Mouse (Mus musculus): ENCODE data around the gene Hist1h2bm. TPM values are rescaled to one million over a fixed set of nuclear protein-coding genes. Genes with fewer than 3 reads are reported as not detected.
"Not testable (repeated sequence)": the region's sequence is repeated elsewhere in the genome, so short reads cannot be mapped to it uniquely, and the experiment has no call there.

Hist1h2bm gene
- not detected for polyA plus RNA-seq (2021)

DNA sequence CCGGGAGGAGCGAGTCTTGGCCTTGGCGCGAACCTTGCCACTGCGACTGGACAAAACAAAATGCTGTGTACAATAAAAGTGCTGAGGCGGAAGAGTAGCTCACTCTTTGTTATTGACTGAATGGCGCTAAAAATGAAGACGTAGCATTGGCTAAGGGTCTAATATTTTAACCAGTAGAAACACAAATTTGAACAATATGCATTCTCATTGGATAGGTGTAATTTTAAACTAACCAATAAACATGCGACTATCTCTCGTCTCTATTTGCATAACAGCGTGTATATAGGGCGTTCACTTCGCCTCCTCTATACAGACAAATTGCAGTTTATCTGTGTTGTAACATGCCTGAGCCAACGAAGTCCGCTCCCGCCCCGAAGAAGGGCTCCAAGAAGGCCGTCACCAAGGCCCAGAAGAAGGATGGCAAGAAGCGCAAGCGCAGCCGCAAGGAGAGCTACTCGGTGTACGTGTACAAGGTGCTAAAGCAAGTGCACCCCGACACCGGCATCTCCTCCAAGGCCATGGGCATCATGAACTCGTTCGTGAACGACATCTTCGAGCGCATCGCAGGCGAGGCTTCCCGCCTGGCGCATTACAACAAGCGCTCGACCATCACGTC lies at the start of gene Hist1h2bm:
Gene Hist1h2bm, plus strand, starts transcription at position 288 of the 616 bp plus-strand sequence.
- DNase-seq (ENCODE audit: low read depth, low spot score), result peak; percentile 89
- POLR2A ChIA-PET, H3K27me3 ChIP-seq: not testable (repeated sequence)
- in situ Hi-C loops (cut with MboI; ENCODE audit: low pct_unique_long_range_greater_than_20kb), result loop anchor here (10.0 kb wide), 1 partner anchor 537 kb away; no protein-coding TSS in a partner anchor
- ATAC-seq, result peak; percentile 94
- CTCF ChIA-PET, result interaction anchor here (1.2 to 1.7 kb wide), 3 partner anchors 11 to 16 kb away, joined by 4 read pairs; no protein-coding TSS in a partner anchor

DNA sequence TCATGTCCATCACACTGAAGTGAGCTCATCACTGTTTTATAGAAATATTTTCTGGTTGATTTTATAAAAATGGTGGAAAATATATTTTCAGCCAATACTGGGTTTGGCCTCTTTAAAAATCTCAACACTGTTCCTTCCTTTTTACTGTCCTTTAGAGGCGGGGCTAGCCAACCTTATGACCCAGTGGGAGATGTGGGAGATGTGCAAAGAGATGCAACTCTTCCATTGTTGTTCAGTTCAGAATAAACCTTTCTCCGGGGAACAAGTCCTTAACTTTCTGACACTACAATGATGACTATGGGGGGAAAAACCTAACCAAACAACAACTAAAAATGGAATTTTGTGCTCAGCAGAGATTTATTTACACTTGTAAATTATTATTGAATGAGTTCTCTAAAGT lies 44.5 kb upstream of the Hist1h2bm start, which contains the start of gene Olfr1360:
Gene Olfr1360, minus strand, starts transcription at position 101 of the 400 bp plus-strand sequence.
- in situ Hi-C loops (cut with MboI; ENCODE audit: low pct_unique_long_range_greater_than_20kb), result no loop called here
- no peak for ATAC-seq
- no peak for DNase-seq (ENCODE audit: low read depth, low spot score)
- CTCF ChIA-PET, result no interaction called here
- POLR2A ChIA-PET, result no interaction called here
- H3K27me3 ChIP-seq, result peaks cover 20% of the 10 kb centered on the region
- TF ChIP-seq CTCF (IDR thresholded peaks at IDR 0.05), result no peak

DNA sequence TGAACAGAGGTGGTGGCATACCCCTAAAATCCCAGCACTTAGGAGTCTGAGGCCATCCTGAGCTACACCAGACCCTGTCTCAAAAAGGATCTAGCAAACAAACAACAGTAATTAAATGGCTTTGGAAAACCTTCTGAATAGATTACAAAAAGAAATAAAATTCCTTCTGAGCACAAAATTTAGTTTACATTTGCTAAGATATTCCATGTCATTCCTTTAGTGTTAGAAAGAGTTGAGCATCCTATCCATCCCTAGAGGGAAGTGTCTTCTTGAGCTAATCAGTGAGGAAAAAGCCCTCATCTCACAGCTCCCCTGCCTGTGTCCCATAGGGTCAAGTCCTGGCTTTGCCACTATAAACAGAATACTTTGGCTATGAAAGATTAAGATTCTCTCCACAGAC lies 24.0 kb upstream of the Hist1h2bm start, which contains the start of gene Olfr1359:
Gene Olfr1359, plus strand, starts transcription at position 301 of the 400 bp plus-strand sequence.
- no peak for DNase-seq (ENCODE audit: low read depth, low spot score)
- ChIA-PET POLR2A (no interaction called here), CTCF (interaction anchor here (1.4 kb wide), 1 partner anchor 10 kb away, joined by 4 read pairs; no protein-coding TSS in a partner anchor)
- H3K27me3 ChIP-seq, result peaks cover 9% of the 10 kb centered on the region
- in situ Hi-C loops (cut with MboI; ENCODE audit: low pct_unique_long_range_greater_than_20kb), result no loop called here
- no peak for ATAC-seq
- TF ChIP-seq CTCF (IDR thresholded peaks at IDR 0.05), result no peak

DNA sequence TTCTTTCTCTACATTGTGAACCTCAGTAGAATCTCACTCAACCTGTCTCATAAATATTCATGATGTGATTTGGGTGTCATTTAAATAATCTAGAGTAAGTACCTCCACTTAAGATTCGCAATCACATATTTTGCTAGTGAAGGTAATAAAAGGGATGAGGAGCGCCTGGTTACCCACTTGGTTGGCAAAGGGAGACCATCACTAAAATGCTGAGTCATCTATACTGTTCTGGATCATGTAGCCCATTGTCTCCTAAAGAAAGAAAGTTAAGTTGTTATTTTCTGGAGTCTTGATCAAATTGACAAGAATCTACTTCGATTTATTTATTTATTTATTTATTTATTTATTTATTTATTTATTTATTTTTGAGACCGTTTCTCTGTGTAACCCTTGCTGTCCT lies 15.2 kb upstream of the Hist1h2bm start:
- CTCF ChIA-PET, result no interaction called here
- POLR2A ChIA-PET, result no interaction called here

DNA sequence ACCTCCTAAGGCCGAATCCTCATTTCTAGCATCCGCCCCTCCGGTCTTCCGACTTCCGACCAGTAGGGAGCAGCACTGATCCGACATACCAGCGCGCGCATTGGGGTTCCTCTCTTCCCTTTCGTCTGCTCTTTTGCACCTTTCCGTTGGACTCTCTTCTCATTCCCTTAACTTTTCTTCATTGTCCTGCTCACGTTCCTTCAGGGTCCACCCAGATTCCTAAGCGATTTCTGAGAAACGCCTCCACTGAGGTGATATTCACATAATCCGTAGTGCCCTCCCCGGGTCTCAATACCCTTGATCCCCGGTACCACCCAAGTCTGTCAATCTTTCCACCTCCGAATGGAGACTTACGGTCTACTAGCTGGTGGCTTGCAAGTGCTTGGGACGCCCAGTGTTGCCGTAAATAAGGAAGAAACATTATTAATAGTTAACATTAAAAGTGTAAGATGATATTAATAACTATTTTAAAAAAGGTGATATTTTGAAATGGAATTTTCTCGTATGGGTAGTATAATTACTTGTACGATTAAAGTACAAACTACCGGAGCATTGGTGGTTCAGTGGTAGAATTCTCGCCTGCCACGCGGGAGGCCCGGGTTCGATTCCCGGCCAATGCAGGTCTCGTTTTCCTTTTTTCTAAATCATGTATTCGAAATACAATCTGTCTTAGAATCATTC lies 11.7 kb upstream of the Hist1h2bm start:
- ChIA-PET POLR2A (no interaction called here), CTCF (interaction anchor here (1.0 kb wide), 1 partner anchor 15 kb away, joined by 3 read pairs; no protein-coding TSS in a partner anchor)
- peaks cover 10% of the 10 kb centered on the region for H3K27me3 ChIP-seq
- ATAC-seq (peak; percentile 84), DNase-seq (ENCODE audit: low read depth, low spot score) (peak; percentile 64)
- TF ChIP-seq CTCF (IDR thresholded peaks at IDR 0.05), result peak; percentile 88
- in situ Hi-C loops (cut with MboI; ENCODE audit: low pct_unique_long_range_greater_than_20kb), result loop anchor here (5.0 to 10.0 kb wide), 4 partner anchors 332 to 1825 kb away; partner anchors contain the start of genes Abt1, Hist1h2af, Hist1h2ag and Hist1h2bj

More for the DNA sequence above, 15.2 kb upstream of the Hist1h2bm start:
- in situ Hi-C loops (cut with MboI; ENCODE audit: low pct_unique_long_range_greater_than_20kb), result no loop called here
- no peak for ATAC-seq
- no peak for TF ChIP-seq CTCF (IDR thresholded peaks at IDR 0.05)
- H3K27me3 ChIP-seq, result peaks cover 20% of the 10 kb centered on the region
- no peak for DNase-seq (ENCODE audit: low read depth, low spot score)

DNA sequence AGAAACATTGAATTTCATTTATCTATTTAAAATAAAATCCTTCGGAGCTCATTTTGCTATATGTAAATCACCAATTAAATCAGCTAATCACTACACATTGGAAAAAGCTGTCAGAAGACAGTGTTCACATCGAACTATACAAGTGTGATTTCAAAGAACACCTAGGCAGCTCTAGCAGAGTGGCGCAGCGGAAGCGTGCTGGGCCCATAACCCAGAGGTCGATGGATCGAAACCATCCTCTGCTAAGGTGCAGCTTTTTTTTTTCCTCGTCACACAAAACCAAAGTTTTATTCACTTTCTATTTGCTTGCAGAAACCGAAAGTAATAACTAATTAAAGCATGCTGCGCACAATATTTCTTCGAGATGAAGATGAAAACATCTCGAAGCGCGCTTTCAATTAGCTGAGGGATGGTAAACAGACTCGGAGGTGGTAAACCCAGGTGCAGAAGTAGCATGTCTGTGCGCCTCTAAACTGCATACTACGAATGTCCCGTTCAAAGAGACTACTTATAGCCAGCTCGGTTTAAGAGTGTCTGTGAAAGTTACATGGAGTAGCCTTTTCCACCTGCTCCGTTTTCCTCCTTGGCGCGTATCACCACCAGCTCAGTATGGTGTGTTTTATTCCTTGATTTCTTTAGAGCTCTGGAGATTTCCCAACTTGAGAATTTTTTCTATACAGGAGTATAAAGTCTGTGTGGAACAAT lies 10.9 kb upstream of the Hist1h2bm start:
- in situ Hi-C loops (cut with MboI; ENCODE audit: low pct_unique_long_range_greater_than_20kb), result loop anchor here (5.0 to 10.0 kb wide), 4 partner anchors 331 to 1824 kb away; partner anchors contain the start of genes Abt1, Hist1h2af, Hist1h2ag and Hist1h2bj
- CTCF ChIA-PET, result interaction anchor here (1.0 kb wide), 2 partner anchors 10 to 16 kb away, joined by 3 to 4 read pairs; no protein-coding TSS in a partner anchor

DNA sequence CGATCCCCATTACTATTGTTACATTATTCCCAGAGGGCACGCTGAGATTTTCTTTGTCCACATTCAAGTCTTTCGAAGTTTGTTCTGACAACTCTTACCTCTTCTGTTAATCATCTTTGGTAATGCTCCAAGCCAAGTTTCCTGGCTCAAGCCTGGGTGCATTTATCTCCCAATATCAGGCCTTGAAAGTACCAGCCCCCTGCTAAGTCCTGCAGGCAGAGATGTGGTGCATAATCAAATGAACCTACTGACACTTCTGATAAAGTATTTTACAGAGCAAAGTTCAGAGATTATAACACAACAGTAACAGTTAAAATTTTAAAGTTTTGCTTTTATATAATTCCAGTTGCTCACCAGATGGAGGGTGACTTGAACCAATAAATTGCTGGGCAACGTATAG lies 10.1 kb upstream of the Hist1h2bm start:
- no peak for ATAC-seq

More for the DNA sequence above, 10.9 kb upstream of the Hist1h2bm start:
- peaks cover 6% of the 10 kb centered on the region for H3K27me3 ChIP-seq
- DNase-seq (ENCODE audit: low read depth, low spot score) (no peak), ATAC-seq (peak; percentile 69)
- no peak for TF ChIP-seq CTCF (IDR thresholded peaks at IDR 0.05)
- POLR2A ChIA-PET, result interaction anchor here (0.5 to 0.7 kb wide), 3 partner anchors 537 to 1818 kb away, joined by 3 to 4 read pairs (median 4); no protein-coding TSS in a partner anchor

DNA sequence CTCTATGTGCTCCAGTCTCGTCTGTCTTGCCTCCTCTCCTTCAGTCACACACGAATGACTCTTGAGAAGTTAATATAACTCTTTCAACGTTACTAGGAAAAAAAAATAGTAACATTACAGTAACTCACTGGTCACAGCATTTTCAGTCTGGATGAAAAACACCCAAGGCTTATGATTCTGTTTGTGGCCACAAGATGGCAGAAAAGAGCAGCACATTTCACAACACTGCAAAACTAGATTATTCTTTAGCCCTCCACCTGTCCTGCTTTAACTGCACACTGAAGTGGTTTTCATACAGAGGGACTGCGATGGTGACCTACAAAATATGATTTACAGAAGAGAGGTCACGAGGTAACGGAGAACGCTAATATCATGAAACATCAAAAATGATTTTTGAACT lies 7.1 kb upstream of the Hist1h2bm start:
- ChIA-PET POLR2A (no interaction called here), CTCF (interaction anchor here (0.6 kb wide), 1 partner anchor 18 kb away, joined by 3 read pairs; no protein-coding TSS in a partner anchor)
- in situ Hi-C loops (cut with MboI; ENCODE audit: low pct_unique_long_range_greater_than_20kb), result loop anchor here (5.0 to 10.0 kb wide), 4 partner anchors 328 to 1820 kb away; partner anchors contain the start of genes Abt1, Hist1h2af, Hist1h2ag and Hist1h2bj
- peak; percentile 67 for TF ChIP-seq CTCF (IDR thresholded peaks at IDR 0.05)
- no peaks in the 10 kb centered on the region for H3K27me3 ChIP-seq
- DNase-seq (ENCODE audit: low read depth, low spot score) (no peak), ATAC-seq (no peak)

More for the DNA sequence above, 10.1 kb upstream of the Hist1h2bm start:
- no peak for DNase-seq (ENCODE audit: low read depth, low spot score)
- in situ Hi-C loops (cut with MboI; ENCODE audit: low pct_unique_long_range_greater_than_20kb), result loop anchor here (5.0 to 10.0 kb wide), 4 partner anchors 331 to 1823 kb away; partner anchors contain the start of genes Abt1, Hist1h2af, Hist1h2ag and Hist1h2bj
- H3K27me3 ChIP-seq, result no peaks in the 10 kb centered on the region
- POLR2A ChIA-PET, result interaction anchor here (0.7 kb wide), 1 partner anchor 537 kb away, joined by 4 read pairs; no protein-coding TSS in a partner anchor
- CTCF ChIA-PET, result interaction anchor here (1.0 kb wide), 1 partner anchor 9 kb away, joined by 4 read pairs; no protein-coding TSS in a partner anchor
- no peak for TF ChIP-seq CTCF (IDR thresholded peaks at IDR 0.05)

DNA sequence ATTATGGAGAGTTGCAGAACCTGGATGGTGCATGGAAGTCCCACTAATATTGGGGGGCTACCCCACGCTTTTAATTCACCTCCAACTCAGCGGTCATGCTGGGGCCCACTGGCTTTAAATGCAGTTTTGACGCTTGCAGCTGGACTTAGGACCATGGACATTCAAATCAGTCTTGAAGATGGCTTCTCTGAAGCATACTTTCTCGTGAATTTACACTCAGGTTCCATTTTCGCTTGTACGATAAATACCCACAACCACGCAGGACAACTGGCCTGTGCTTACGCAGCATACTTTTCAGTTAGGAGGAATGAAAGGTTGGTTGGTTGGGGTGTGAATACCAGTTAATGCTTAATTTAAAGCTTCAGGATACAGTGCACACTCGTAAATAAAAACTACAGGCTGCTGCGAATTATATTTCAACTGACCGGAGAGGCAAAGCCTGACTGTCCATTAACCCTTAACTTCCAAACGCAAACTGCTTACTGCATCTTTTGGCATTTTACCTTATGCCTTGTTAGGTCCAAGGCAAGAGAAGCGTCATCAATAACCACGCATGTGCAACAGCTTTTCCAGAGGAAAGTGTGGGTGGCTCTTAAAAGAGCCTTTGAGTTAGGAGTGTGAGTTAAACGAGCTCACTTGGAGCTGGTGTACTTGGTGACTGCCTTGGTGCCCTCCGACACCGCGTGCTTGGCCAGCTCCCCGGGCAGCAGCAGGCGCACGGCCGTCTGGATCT lies 6.5 kb upstream of the Hist1h2bm start:
- TF ChIP-seq CTCF (IDR thresholded peaks at IDR 0.05), result no peak
- no peak for ATAC-seq
- ChIA-PET POLR2A (no interaction called here), CTCF (interaction anchor here (0.6 kb wide), 1 partner anchor 18 kb away, joined by 3 read pairs; no protein-coding TSS in a partner anchor)
- in situ Hi-C loops (cut with MboI; ENCODE audit: low pct_unique_long_range_greater_than_20kb), result loop anchor here (10.0 kb wide), 3 partner anchors 550 to 1820 kb away; partner anchors contain the start of genes Abt1, Hist1h2af, Hist1h3g and Hist1h4h
- DNase-seq (ENCODE audit: low read depth, low spot score), result no peak
- H3K27me3 ChIP-seq, result no peaks in the 10 kb centered on the region

DNA sequence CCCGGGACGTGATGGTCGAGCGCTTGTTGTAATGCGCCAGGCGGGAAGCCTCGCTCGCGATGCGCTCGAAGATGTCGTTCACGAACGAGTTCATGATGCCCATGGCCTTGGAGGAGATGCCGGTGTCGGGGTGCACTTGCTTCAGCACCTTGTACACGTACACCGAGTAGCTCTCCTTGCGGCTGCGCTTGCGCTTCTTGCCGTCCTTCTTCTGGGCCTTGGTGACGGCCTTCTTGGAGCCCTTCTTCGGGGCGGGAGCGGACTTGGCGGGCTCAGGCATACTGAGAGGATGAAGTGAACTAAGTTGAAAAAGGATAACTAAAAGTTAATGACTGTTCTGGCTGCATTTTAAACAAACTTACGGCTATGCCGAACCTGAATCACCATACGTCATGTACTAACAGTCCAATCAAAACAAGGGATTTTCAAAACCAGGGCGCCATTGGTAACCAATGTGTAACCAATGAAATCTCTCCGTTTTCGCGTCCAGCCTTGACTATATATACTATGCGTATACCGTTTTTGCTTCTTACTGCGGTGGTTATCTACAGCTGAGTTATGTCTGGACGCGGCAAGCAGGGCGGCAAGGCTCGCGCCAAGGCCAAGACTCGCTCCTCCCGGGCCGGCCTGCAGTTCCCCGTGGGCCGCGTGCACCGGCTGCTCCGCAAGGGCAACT lies 5.8 kb upstream of the Hist1h2bm start, which contains the start of the genes Hist1h2bl and Hist1h2ai:
Gene Hist1h2bl, minus strand, starts transcription at position 280 of the 676 bp plus-strand sequence.
Gene Hist1h2ai, plus strand, starts transcription at position 559 of the 676 bp plus-strand sequence.
- H3K27me3 ChIP-seq, POLR2A ChIA-PET, CTCF ChIA-PET: not testable (repeated sequence)
- DNase-seq (ENCODE audit: low read depth, low spot score), result peak; percentile 84
- in situ Hi-C loops (cut with MboI; ENCODE audit: low pct_unique_long_range_greater_than_20kb), result loop anchor here (10.0 kb wide), 3 partner anchors 551 to 1819 kb away; partner anchors contain the start of genes Abt1, Hist1h2af, Hist1h3g and Hist1h4h
- peak; percentile 83 for ATAC-seq

DNA sequence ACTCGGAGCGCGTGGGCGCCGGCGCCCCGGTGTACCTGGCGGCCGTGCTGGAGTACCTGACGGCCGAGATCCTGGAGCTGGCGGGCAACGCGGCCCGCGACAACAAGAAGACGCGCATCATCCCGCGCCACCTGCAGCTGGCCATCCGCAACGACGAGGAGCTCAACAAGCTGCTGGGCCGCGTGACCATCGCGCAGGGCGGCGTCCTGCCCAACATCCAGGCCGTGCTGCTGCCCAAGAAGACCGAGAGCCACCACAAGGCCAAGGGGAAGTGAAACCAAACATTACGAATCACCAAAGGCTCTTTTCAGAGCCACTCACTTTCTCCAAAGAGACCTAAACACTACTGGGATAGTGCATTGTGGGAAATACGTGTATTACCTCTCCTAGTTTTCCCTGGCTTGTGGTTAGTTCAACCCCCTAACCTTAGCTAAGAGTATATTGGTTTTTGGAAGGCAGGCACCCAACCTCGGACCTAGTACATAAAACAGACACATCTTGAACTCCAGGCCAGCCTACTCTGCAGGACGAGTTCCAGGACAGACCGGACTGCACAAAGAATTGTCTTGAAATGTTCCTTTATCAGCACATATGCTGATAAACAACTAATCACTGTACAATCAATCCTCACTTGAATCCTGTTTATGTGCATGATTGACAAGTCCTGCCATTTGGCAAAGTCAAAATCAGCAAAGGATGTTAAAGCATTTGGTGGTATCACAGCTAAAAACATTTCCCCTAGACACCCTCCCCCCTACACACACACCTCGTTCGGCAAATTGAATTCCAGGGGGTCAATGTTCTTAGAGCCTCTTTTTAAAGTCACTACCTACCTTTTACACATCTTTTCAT lies 5.1 kb upstream of the Hist1h2bm start:
- in situ Hi-C loops (cut with MboI; ENCODE audit: low pct_unique_long_range_greater_than_20kb), result loop anchor here (10.0 kb wide), 3 partner anchors 552 to 1818 kb away; partner anchors contain the start of genes Abt1, Hist1h2af, Hist1h3g and Hist1h4h
- DNase-seq (ENCODE audit: low read depth, low spot score); ATAC-seq; H3K27me3 ChIP-seq; CTCF ChIA-PET; POLR2A ChIA-PET: not testable (repeated sequence)
